Mouse (Mus musculus): Measurements from ENCODE around the gene Fam171b. TPM values are rescaled to one million over a fixed set of nuclear protein-coding genes. Genes with fewer than 3 reads are reported as not detected.

Gene Fam171b
- 13.9 and 18.4 TPM in 2 replicates for polyA plus RNA-seq (2014; fragmentation: Nextera tagmentation; extraction: Ambion mirVana)

- DNase-seq (ENCODE audit: low spot score) (peak; percentile 84), ATAC-seq (replicated peaks; ENCODE audit: low FRiP score, low TSS enrichment, low read depth) (peak; percentile 85)
- no peaks in the 10 kb centered on the region for H3K9me3 ChIP-seq (ENCODE audit: control insufficient read depth, low read length)
- H3K4me2 ChIP-seq (ENCODE audit: low read length) = peak within 1 kb of the TSS; percentile 77
- peak within 1 kb of the TSS; percentile 57 for H3K9ac ChIP-seq (ENCODE audit: low read length)
- H3K4me1 ChIP-seq (replicated peaks; ENCODE audit: control insufficient read depth, insufficient read depth, low read length) = no peaks in the 10 kb centered on the region; the same call in 1 of the 2 replicates
- peak within 1 kb of the TSS; percentile 59 for H3K4me3 ChIP-seq (ENCODE audit: low read depth, low read length)
- H3K27ac ChIP-seq (ENCODE audit: low read depth) = peak within 1 kb of the TSS; percentile 74
- H3K36me3 ChIP-seq (ENCODE audit: control insufficient read depth, insufficient read depth, low read length) = no peaks in the 10 kb centered on the region
- H3K27me3 ChIP-seq (replicated peaks; ENCODE audit: control insufficient read depth, insufficient read depth, low read length) = peaks cover 7% of the 10 kb centered on the region; the same call in 1 of the 2 replicates
- under 1% methylated on average over 60 of the region's 63 CpGs for WGBS
Observed at GRCm38 (mm10) chr2:83812483-83813272, at the start of gene Fam171b. Fam171b (plus strand) TSS chr2:83812636.

GRCm38 (mm10) chr2:83766058-83766457 is 46.4 kb upstream of the Fam171b start:
- no peak overlapping the region for H3K4me3 ChIP-seq (ENCODE audit: low read depth, low read length)
- H3K27me3 ChIP-seq (replicated peaks; ENCODE audit: control insufficient read depth, insufficient read depth, low read length) = no peaks in the 10 kb centered on the region
- DNase-seq (ENCODE audit: low spot score) (no peak), ATAC-seq (replicated peaks; ENCODE audit: low FRiP score, low TSS enrichment, low read depth) (no peak)
- H3K9ac ChIP-seq (ENCODE audit: low read length) = no peak overlapping the region
- WGBS = 62% methylated on average over 6 of the region's 6 CpGs
- H3K27ac ChIP-seq (ENCODE audit: low read depth) = no peak overlapping the region
- H3K36me3 ChIP-seq (ENCODE audit: control insufficient read depth, insufficient read depth, low read length) = peaks cover 34% of the 10 kb centered on the region
- H3K9me3 ChIP-seq (ENCODE audit: control insufficient read depth, low read length) = no peaks in the 10 kb centered on the region
- no peak overlapping the region for H3K4me2 ChIP-seq (ENCODE audit: low read length)
- no peaks in the 10 kb centered on the region for H3K4me1 ChIP-seq (replicated peaks; ENCODE audit: control insufficient read depth, insufficient read depth, low read length)

GRCm38 (mm10) chr2:83766878-83767277 is 45.6 kb upstream of the Fam171b start:
- no peaks in the 10 kb centered on the region for H3K27me3 ChIP-seq (replicated peaks; ENCODE audit: control insufficient read depth, insufficient read depth, low read length)
- H3K4me1 ChIP-seq (replicated peaks; ENCODE audit: control insufficient read depth, insufficient read depth, low read length) = no peaks in the 10 kb centered on the region
- H3K27ac ChIP-seq (ENCODE audit: low read depth) = no peak overlapping the region
- no peak overlapping the region for H3K4me2 ChIP-seq (ENCODE audit: low read length)
- no peaks in the 10 kb centered on the region for H3K9me3 ChIP-seq (ENCODE audit: control insufficient read depth, low read length)
- WGBS = 80% methylated on average over 1 of the region's 1 CpGs
- DNase-seq (ENCODE audit: low spot score) (no peak), ATAC-seq (replicated peaks; ENCODE audit: low FRiP score, low TSS enrichment, low read depth) (no peak)
- peaks cover 38% of the 10 kb centered on the region for H3K36me3 ChIP-seq (ENCODE audit: control insufficient read depth, insufficient read depth, low read length)
- H3K4me3 ChIP-seq (ENCODE audit: low read depth, low read length) = no peak overlapping the region
- no peak overlapping the region for H3K9ac ChIP-seq (ENCODE audit: low read length)

GRCm38 (mm10) chr2:83768311-83769047 is 44.0 kb upstream of the Fam171b start:
- 92% methylated on average over 4 of the region's 4 CpGs for WGBS
- no peaks in the 10 kb centered on the region for H3K9me3 ChIP-seq (ENCODE audit: control insufficient read depth, low read length)
- no peak overlapping the region for H3K4me2 ChIP-seq (ENCODE audit: low read length)
- H3K9ac ChIP-seq (ENCODE audit: low read length) = no peak overlapping the region
- DNase-seq (ENCODE audit: low spot score) (no peak), ATAC-seq (replicated peaks; ENCODE audit: low FRiP score, low TSS enrichment, low read depth) (no peak)
- H3K27ac ChIP-seq (ENCODE audit: low read depth) = no peak overlapping the region
- H3K27me3 ChIP-seq (replicated peaks; ENCODE audit: control insufficient read depth, insufficient read depth, low read length) = no peaks in the 10 kb centered on the region
- no peaks in the 10 kb centered on the region for H3K4me1 ChIP-seq (replicated peaks; ENCODE audit: control insufficient read depth, insufficient read depth, low read length)
- H3K36me3 ChIP-seq (ENCODE audit: control insufficient read depth, insufficient read depth, low read length) = peaks cover 54% of the 10 kb centered on the region
- H3K4me3 ChIP-seq (ENCODE audit: low read depth, low read length) = no peak overlapping the region

- ATAC-seq (replicated peaks; ENCODE audit: low FRiP score, low TSS enrichment, low read depth) = no peak
Observed at GRCm38 (mm10) chr2:83771155-83771812, 41.2 kb upstream of the Fam171b start.

GRCm38 (mm10) chr2:83791330-83792073 is 20.9 kb upstream of the Fam171b start:
- Histone ChIP-seq H3K9ac (ENCODE audit: low read length) (no peak overlapping the region), H3K4me1 (replicated peaks; ENCODE audit: control insufficient read depth, insufficient read depth, low read length) (no peaks in the 10 kb centered on the region), H3K4me3 (ENCODE audit: low read depth, low read length) (no peak overlapping the region), H3K27me3 (replicated peaks; ENCODE audit: control insufficient read depth, insufficient read depth, low read length) (no peaks in the 10 kb centered on the region), H3K36me3 (ENCODE audit: control insufficient read depth, insufficient read depth, low read length) (peaks cover 77% of the 10 kb centered on the region), H3K4me2 (ENCODE audit: low read length) (no peak overlapping the region), H3K9me3 (ENCODE audit: control insufficient read depth, low read length) (no peaks in the 10 kb centered on the region), H3K27ac (ENCODE audit: low read depth) (no peak overlapping the region)
- 93% methylated on average over 20 of the region's 20 CpGs for WGBS
- ATAC-seq (replicated peaks; ENCODE audit: low FRiP score, low TSS enrichment, low read depth) (no peak), DNase-seq (ENCODE audit: low spot score) (no peak)

More at GRCm38 (mm10) chr2:83771155-83771812, 41.2 kb upstream of the Fam171b start:
- Histone ChIP-seq H3K9ac (ENCODE audit: low read length) (no peak overlapping the region), H3K4me2 (ENCODE audit: low read length) (no peak overlapping the region), H3K36me3 (ENCODE audit: control insufficient read depth, insufficient read depth, low read length) (peaks cover 59% of the 10 kb centered on the region), H3K27ac (ENCODE audit: low read depth) (no peak overlapping the region), H3K27me3 (replicated peaks; ENCODE audit: control insufficient read depth, insufficient read depth, low read length) (no peaks in the 10 kb centered on the region), H3K9me3 (ENCODE audit: control insufficient read depth, low read length) (no peaks in the 10 kb centered on the region), H3K4me1 (replicated peaks; ENCODE audit: control insufficient read depth, insufficient read depth, low read length) (no peaks in the 10 kb centered on the region), H3K4me3 (ENCODE audit: low read depth, low read length) (no peak overlapping the region)
- WGBS = 65% methylated on average over 7 of the region's 7 CpGs
- DNase-seq (ENCODE audit: low spot score) = no peak

GRCm38 (mm10) chr2:83792102-83792501 is 20.3 kb upstream of the Fam171b start:
- Histone ChIP-seq H3K4me1 (replicated peaks; ENCODE audit: control insufficient read depth, insufficient read depth, low read length) (no peaks in the 10 kb centered on the region), H3K27me3 (replicated peaks; ENCODE audit: control insufficient read depth, insufficient read depth, low read length) (no peaks in the 10 kb centered on the region), H3K4me3 (ENCODE audit: low read depth, low read length) (no peak overlapping the region), H3K27ac (ENCODE audit: low read depth) (no peak overlapping the region), H3K4me2 (ENCODE audit: low read length) (no peak overlapping the region), H3K36me3 (ENCODE audit: control insufficient read depth, insufficient read depth, low read length) (peaks cover 82% of the 10 kb centered on the region), H3K9me3 (ENCODE audit: control insufficient read depth, low read length) (no peaks in the 10 kb centered on the region), H3K9ac (ENCODE audit: low read length) (no peak overlapping the region)
- WGBS = 92% methylated on average over 4 of the region's 4 CpGs
- ATAC-seq (replicated peaks; ENCODE audit: low FRiP score, low TSS enrichment, low read depth) (no peak), DNase-seq (ENCODE audit: low spot score) (no peak)

GRCm38 (mm10) chr2:83795766-83796165 is 16.7 kb upstream of the Fam171b start:
- Histone ChIP-seq H3K4me1 (replicated peaks; ENCODE audit: control insufficient read depth, insufficient read depth, low read length) (no peaks in the 10 kb centered on the region), H3K4me2 (ENCODE audit: low read length) (no peak overlapping the region), H3K9me3 (ENCODE audit: control insufficient read depth, low read length) (no peaks in the 10 kb centered on the region), H3K27me3 (replicated peaks; ENCODE audit: control insufficient read depth, insufficient read depth, low read length) (no peaks in the 10 kb centered on the region), H3K4me3 (ENCODE audit: low read depth, low read length) (no peak overlapping the region), H3K27ac (ENCODE audit: low read depth) (no peak overlapping the region), H3K9ac (ENCODE audit: low read length) (no peak overlapping the region), H3K36me3 (ENCODE audit: control insufficient read depth, insufficient read depth, low read length) (peaks cover 93% of the 10 kb centered on the region)
- ATAC-seq (replicated peaks; ENCODE audit: low FRiP score, low TSS enrichment, low read depth) (no peak), DNase-seq (ENCODE audit: low spot score) (no peak)
- whole genome bisulfite sequencing = 74% methylated on average over 4 of the region's 4 CpGs
